Mouse (Mus musculus): ENCODE measurements around the gene Pus3. TPM values are rescaled to one million over a fixed set of nuclear protein-coding genes. Genes with fewer than 3 reads are reported as not detected.

Gene Pus3
- total RNA-seq, 2 experiments from 2014 or later, result 22.3 to 28.8 TPM

Other genes starting within 250 kb of the Pus3 start
- 0.67 and 1.3 TPM in 2 replicates for gene Cdon, start 137.5 kb upstream of the Pus3 start, total RNA-seq (2015)
- gene Cdon, start 137.5 kb upstream of the Pus3 start, total RNA-seq (2017), result 0.37 and 1.0 TPM in 2 replicates
- gene Gm1113, start 40.3 kb upstream of the Pus3 start, total RNA-seq (2015), result not detected in 2 replicates
- gene Gm1113, start 40.3 kb upstream of the Pus3 start, total RNA-seq (2017), result not detected in 2 replicates
- gene Ddx25, start 67 bp upstream of the Pus3 start, total RNA-seq (2015), result 0.05 TPM in 1 of 2 replicates, not detected in the other
- gene Ddx25, start 67 bp upstream of the Pus3 start, total RNA-seq (2017), result 0.03 TPM in 1 of 2 replicates, not detected in the other
- gene Pate2, start 11.7 kb downstream of the Pus3 start, total RNA-seq (2015), result 0.57 TPM in 1 of 2 replicates, not detected in the other
- gene Pate2, start 11.7 kb downstream of the Pus3 start, total RNA-seq (2017), result 0.54 TPM in 1 of 2 replicates, not detected in the other
- gene Hyls1, start 11.8 kb downstream of the Pus3 start, total RNA-seq (2015), result 9.7 and 12.6 TPM in 2 replicates
- 12.7 and 14.1 TPM in 2 replicates for gene Hyls1, start 11.8 kb downstream of the Pus3 start, total RNA-seq (2017)
- not detected in 2 replicates for gene Pate4, start 53.3 kb downstream of the Pus3 start, total RNA-seq (2015)
- gene Pate4, start 53.3 kb downstream of the Pus3 start, total RNA-seq (2017), result not detected in 2 replicates
- not detected in 2 replicates for gene Pate3, start 89.6 kb downstream of the Pus3 start, total RNA-seq (2015)
- gene Pate3, start 89.6 kb downstream of the Pus3 start, total RNA-seq (2017), result not detected in 2 replicates
- gene Pate1, start 128.8 kb downstream of the Pus3 start, total RNA-seq (2015), result not detected in 2 replicates
- not detected in 2 replicates for gene Pate1, start 128.8 kb downstream of the Pus3 start, total RNA-seq (2017)
- not detected in 2 replicates for gene Gm17677, start 182.5 kb downstream of the Pus3 start, total RNA-seq (2015)
- not detected in 2 replicates for gene Gm17677, start 182.5 kb downstream of the Pus3 start, total RNA-seq (2017)
- not detected in 2 replicates for gene Gm17727, start 219.5 kb downstream of the Pus3 start, total RNA-seq (2015)
- gene Gm17727, start 219.5 kb downstream of the Pus3 start, total RNA-seq (2017), result not detected in 2 replicates
- not detected in 2 replicates for gene Gm27235, start 231.5 kb downstream of the Pus3 start, total RNA-seq (2015)
- gene Gm27235, start 231.5 kb downstream of the Pus3 start, total RNA-seq (2017), result not detected in 2 replicates
- gene D730048I06Rik, start 231.5 kb downstream of the Pus3 start, total RNA-seq (2015), result not detected in 2 replicates
- gene D730048I06Rik, start 231.5 kb downstream of the Pus3 start, total RNA-seq (2017), result not detected in 2 replicates

Measured in megakaryocyte progenitor cell, adult 5-6 weeks (primary cell).